8 mouse cellular contexts compared by ENCODE assay signal in the genomic region with DNA sequence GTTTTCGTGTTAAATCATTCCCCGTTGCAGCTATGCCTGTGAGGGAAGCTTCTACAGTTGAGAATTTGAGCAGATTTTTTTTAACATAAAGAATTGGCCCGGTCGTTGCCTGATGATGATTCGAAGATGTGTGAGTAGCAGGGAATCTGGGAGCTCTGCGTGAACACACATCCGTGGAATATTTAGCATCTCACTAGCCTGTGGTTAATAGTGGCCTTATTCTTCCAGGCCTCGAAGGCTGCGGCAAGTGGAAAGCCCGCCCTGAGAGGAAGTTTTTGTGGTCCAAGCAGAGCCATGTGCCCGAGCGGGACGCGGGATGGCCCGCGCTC. TPM values are rescaled to one million over a fixed set of nuclear protein-coding genes. Genes with fewer than 3 reads are reported as not detected.
DNase-seq lines count a peak whose midpoint lies in the region; ATAC-seq and TF ChIP-seq lines count a peak whose summit lies in the region.

No protein-coding gene starts in this region.

- TF ChIP-seq POLR2A in myocyte (IDR thresholded peaks at IDR 0.05; ENCODE audit: insufficient read length, low read depth): no peak

- peaks cover 64% of the 10 kb centered on the region for H3K27me3 ChIP-seq in embryonic facial prominence, embryonic 13.5 days
- peaks cover 69% of the 10 kb centered on the region for H3K27me3 ChIP-seq in intestine, embryonic 14.5 days (replicated peaks; ENCODE audit: control insufficient read depth, insufficient read depth, low read length)
- H3K27me3 ChIP-seq in myocyte (ENCODE audit: control insufficient read depth, insufficient read depth, insufficient read length): no peaks in the 10 kb centered on the region

- H3K36me3 ChIP-seq in embryonic facial prominence, embryonic 13.5 days: no peaks in the 10 kb centered on the region
- H3K36me3 ChIP-seq in intestine, embryonic 14.5 days (ENCODE audit: control insufficient read depth, insufficient read depth, low read length): no peaks in the 10 kb centered on the region
- H3K36me3 ChIP-seq in myocyte (ENCODE audit: control insufficient read depth, insufficient read depth): no peaks in the 10 kb centered on the region

- DNase-seq in layer of hippocampus, adult 2 months (ENCODE audit: low spot score in 2 of 2): no peak
- no peak for DNase-seq in layer of hippocampus, adult 9-11 months
- DNase-seq in intestine, embryonic 14.5 days (ENCODE audit: low spot score): no peak
- no peak for DNase-seq in adrenal gland, postnatal 36 days
- no peak for DNase-seq in spleen, adult 12 weeks (ENCODE audit: low spot score)
- DNase-seq in cerebellum, postnatal 4 days (ENCODE audit: low spot score in 2 of 2): no peak

- WGBS in embryonic facial prominence, embryonic 13.5 days: 1% methylated on average over 16 of the region's 16 CpGs
- 3% methylated on average over 16 of the region's 16 CpGs for WGBS in intestine, embryonic 14.5 days

- H3K9ac ChIP-seq in embryonic facial prominence, embryonic 13.5 days: peak overlapping the region; percentile 69
- H3K9ac ChIP-seq in intestine, embryonic 14.5 days (ENCODE audit: low read length): peak overlapping the region; percentile 22; the same call in 1 of the 2 replicates

- H3K79me2 ChIP-seq in myocyte (ENCODE audit: control insufficient read depth, insufficient read depth): no peaks in the 10 kb centered on the region

- no peak for ATAC-seq in embryonic facial prominence, embryonic 13.5 days (ENCODE audit: insufficient number of reproducible peaks, insufficient read depth, low FRiP score, low TSS enrichment, low read depth)
- ATAC-seq in intestine, embryonic 14.5 days (replicated peaks; ENCODE audit: low FRiP score, low TSS enrichment, low read depth): no peak

- no peaks in the 10 kb centered on the region for H3K9me3 ChIP-seq in embryonic facial prominence, embryonic 13.5 days
- no peaks in the 10 kb centered on the region for H3K9me3 ChIP-seq in intestine, embryonic 14.5 days (ENCODE audit: control insufficient read depth, low read length)

- H3ac ChIP-seq in myocyte (ENCODE audit: control insufficient read depth, insufficient read length): no peak overlapping the region

- H3K4me2 ChIP-seq in embryonic facial prominence, embryonic 13.5 days: peak overlapping the region; percentile 96
- H3K4me2 ChIP-seq in intestine, embryonic 14.5 days (ENCODE audit: low read length): peak overlapping the region; percentile 98
- H3K4me2 ChIP-seq in myocyte (ENCODE audit: low read depth): peak overlapping the region; percentile 81

- peaks cover 33% of the 10 kb centered on the region for H3K4me1 ChIP-seq in embryonic facial prominence, embryonic 13.5 days
- H3K4me1 ChIP-seq in intestine, embryonic 14.5 days (replicated peaks; ENCODE audit: control insufficient read depth, insufficient read depth, low read length): peaks cover 4% of the 10 kb centered on the region; the same call in 1 of the 2 replicates

- peak overlapping the region; percentile 41 for H3K4me3 ChIP-seq in layer of hippocampus, adult 2 months
- peak overlapping the region; percentile 68 for H3K4me3 ChIP-seq in embryonic facial prominence, embryonic 13.5 days
- peak overlapping the region; percentile 64 for H3K4me3 ChIP-seq in intestine, embryonic 14.5 days (ENCODE audit: low read depth, low read length)
- H3K4me3 ChIP-seq in myocyte: peak overlapping the region; percentile 19

- H3K27ac ChIP-seq in layer of hippocampus, adult 2 months: no peak overlapping the region
- H3K27ac ChIP-seq in embryonic facial prominence, embryonic 13.5 days: no peak overlapping the region
- no peak overlapping the region for H3K27ac ChIP-seq in intestine, embryonic 14.5 days (ENCODE audit: low read depth)

- TF ChIP-seq CTCF in layer of hippocampus, adult 2 months (conservative IDR thresholded peaks at IDR 0.05): no peak

TF ChIP-seq in myocyte, 11 proteins besides CTCF, POLR2A, EP300 and RAD21:
- TF ChIP-seq MYOG (IDR thresholded peaks at IDR 0.05; ENCODE audit: control insufficient read depth in 1 of 3, insufficient read depth in 1 of 3, insufficient read length in 2 of 3, low read depth in 2 of 3): no peak
- TF ChIP-seq TCF12 (IDR thresholded peaks at IDR 0.05; ENCODE audit: insufficient read depth, poor library complexity, severe bottlenecking): no peak
- no peak for TF ChIP-seq REST (IDR thresholded peaks at IDR 0.05; ENCODE audit: insufficient read depth, insufficient read length)
- no peak for TF ChIP-seq MYOD1 (IDR thresholded peaks at IDR 0.05; ENCODE audit: control insufficient read depth in 1 of 3, insufficient read length in 2 of 3, low read depth in 2 of 3)
- TF ChIP-seq MAX (IDR thresholded peaks at IDR 0.05; ENCODE audit: low read depth): no peak
- no peak for TF ChIP-seq POLR2AphosphoS2 (IDR thresholded peaks at IDR 0.05; ENCODE audit: insufficient read length, low read depth)
- no peak for TF ChIP-seq CEBPB (IDR thresholded peaks at IDR 0.05; ENCODE audit: insufficient read depth, poor library complexity, severe bottlenecking)
- TF ChIP-seq E2F4 (IDR thresholded peaks at IDR 0.05; ENCODE audit: insufficient read depth): no peak

RNA-seq across cellular contexts. Expression of a gene that starts 2.0 kb away (rescaled TPM):
- total RNA-seq in layer of hippocampus, adult 2 months (2021): not detected
- 1.9 and 2.9 TPM in 2 replicates for polyA plus RNA-seq in embryonic facial prominence, embryonic 13.5 days (2015; fragmentation: Nextera tagmentation; extraction: Ambion mirVana)
- polyA plus RNA-seq in intestine, embryonic 14.5 days (2014; fragmentation: Nextera tagmentation; extraction: Ambion mirVana): 0.38 and 0.86 TPM in 2 replicates
- 0.17 TPM for polyA plus RNA-seq in myocyte (2012; fragmentation: generic; extraction: Trizol)
- not detected for total RNA-seq in adrenal gland, postnatal 36 days (2021)
